Mouse (Mus musculus) spleen, adult 2 months (tissue): ENCODE measurements at regions not wholly inside any gene's neighbourhood (a gene's known extent, or its start where the extent isn't known, plus 50 kb on each side); places are given as distances from the start of the nearest gene placed in this dataset.

Experiments used
- CTCF ChIP-seq: fragments of 200-500 bp; IDR thresholded peaks from 2 replicates; pipeline ENCODE4 v1.5.1; 2011; ENCODE audit warnings: mild to moderate bottlenecking, inconsistent platforms; ENCODE audit not compliant: insufficient read depth, insufficient read length, insufficient replicate concordance; ENCODE audit errors: extremely low read depth
- POLR2A ChIP-seq: fragments of 200-500 bp; IDR thresholded peaks from 2 replicates; pipeline ENCODE4 v1.6.1; 2011; ENCODE audit warnings: low read depth, low read length, inconsistent platforms

GRCm38 (mm10) chr16:93056295-93056694 is 230.3 kb upstream of the Runx1 start:
- TF ChIP-seq POLR2A (no peak), CTCF (no peak)
